Mouse (Mus musculus): ENCODE data around the gene Gca.
A peak's percentile ranks its signal among the peaks of the same experiment; 100 is the strongest.

Gene Gca

DNA sequence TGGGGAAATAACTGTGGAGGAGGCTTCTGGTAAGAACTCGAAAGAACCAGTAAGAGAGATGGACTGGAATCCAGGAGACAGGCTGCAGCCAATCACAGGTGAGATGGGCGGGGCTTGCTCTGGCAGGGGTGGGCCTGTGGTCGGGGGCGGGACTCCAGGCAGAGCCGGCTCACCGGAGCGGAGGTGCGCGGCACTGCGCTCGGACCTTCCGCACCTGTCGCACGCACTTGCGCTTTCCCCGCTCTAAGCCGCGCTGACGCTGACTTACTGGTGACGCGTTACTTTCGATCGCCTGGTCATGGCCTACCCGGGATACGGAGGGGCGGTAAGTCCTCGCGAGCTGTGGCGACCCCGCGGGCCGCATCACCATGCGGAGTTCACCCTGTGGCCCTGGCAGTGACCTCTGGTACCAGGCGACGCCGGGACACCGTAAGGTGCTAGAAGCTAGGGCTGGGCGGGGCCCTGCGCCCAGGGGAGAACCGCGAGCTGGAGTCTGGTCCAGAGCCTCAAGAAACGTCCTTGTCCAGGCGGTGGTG, at the start of gene Gca:
TSS of gene Gca (plus strand) at position 151 of the 536 bp plus-strand sequence.
- peak; percentile 77 to 88 for DNase-seq (ENCODE audit: low spot score in 2 of 2)

DNA sequence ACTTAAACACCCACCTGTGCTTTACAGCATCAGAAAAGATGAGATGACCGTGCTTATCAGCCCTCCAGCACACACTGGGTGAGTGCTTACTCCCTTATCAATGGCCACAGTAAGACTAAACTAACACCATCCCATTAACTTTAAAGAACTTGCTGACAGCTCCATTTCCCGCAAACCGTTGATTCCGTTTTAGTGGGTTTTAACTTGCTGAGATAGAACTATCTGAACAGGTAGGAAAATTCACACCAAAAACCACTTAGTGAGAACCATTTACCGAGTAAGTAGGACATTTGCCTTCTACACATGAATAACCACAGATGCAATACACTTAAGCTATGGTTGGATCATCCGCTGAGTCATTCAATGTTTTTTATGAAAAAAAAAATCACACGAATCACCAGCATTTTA, 45.1 kb upstream of the Gca start:
- peak in 1 of 2 experiments; percentile 53 for DNase-seq (ENCODE audit: low spot score in 2 of 2)

DNA sequence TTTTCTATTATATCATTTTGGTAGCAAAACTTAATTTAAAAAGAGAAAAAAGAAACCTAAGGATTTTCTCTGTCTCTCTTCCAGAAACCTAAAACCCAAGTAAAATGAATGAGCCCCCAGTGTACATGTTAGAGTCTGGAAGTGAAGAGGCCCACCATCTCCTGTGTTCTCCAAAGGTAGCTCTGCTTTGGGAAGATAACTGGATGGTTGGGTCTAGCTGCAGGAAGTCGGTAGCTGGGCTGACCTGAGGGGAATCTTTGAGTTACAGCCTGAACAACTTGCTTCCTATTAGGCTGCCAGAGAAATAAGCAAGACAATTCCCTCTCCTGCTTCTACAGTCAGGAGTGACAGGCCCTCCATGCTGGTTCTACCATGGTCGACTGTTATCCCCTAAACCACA, 44.4 kb upstream of the Gca start:
- no peak for DNase-seq (ENCODE audit: low spot score in 2 of 2)

DNA sequence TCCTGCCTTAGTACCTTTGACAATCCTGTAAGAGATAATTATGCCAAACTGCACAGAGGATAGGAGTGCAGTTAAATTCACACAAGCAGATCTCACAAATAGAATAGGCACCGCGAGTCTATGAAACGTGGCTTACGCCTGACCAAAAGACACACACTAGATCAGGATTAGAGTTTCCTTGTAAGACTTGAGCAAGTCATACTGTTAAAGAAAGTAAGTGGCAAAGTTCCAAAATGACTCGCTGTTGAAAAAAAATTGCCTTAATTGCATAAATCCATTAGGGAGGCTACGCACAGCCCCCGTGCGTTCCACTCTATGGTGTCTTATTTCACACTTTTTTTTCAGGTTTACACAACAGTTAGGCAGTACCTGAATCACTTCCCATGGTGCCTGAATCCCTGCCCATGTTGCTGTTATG, 41.1 kb upstream of the Gca start:
- DNase-seq (ENCODE audit: low spot score in 2 of 2) = no peak

GRCm38 (mm10) chr2:62627728-62628127, 36.4 kb upstream of the Gca start:
- DNase-seq (ENCODE audit: low spot score in 2 of 2) = no peak

- no peak for DNase-seq (ENCODE audit: low spot score in 2 of 2)
These were observed 35.7 kb upstream of the Gca start for GRCm38 (mm10) chr2:62628356-62628755.

DNA sequence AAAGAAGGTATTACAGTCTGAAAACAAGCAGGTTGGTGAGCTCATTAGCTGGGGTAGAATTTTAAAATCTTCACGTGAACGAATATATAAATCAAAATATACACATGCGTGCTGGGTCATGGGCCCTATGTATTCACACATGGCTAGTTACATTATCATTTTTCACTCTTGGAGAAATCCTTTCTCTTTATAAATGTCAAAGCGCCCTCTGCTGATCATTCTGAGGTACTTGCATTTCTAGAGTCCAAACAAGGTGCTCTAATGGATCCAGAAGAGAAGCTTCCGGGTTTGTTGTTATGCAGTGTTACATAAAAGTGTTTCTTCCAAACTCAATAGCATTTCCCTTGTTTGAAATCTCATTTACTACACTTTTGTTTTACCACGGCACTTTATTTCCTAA, 33.6 kb upstream of the Gca start:
- DNase-seq (ENCODE audit: low spot score in 2 of 2) = peak in 1 of 2 experiments; percentile 22

- no peak for DNase-seq (ENCODE audit: low spot score in 2 of 2)
These were observed 24.2 kb upstream of the Gca start for GRCm38 (mm10) chr2:62639869-62640268.

- DNase-seq (ENCODE audit: low spot score in 2 of 2) = peak; percentile 64 to 84
These were observed 20.4 kb upstream of the Gca start for GRCm38 (mm10) chr2:62643405-62644305.

- DNase-seq (ENCODE audit: low spot score in 2 of 2) = no peak
These were observed 19.2 kb upstream of the Gca start for GRCm38 (mm10) chr2:62644891-62645290.

DNA sequence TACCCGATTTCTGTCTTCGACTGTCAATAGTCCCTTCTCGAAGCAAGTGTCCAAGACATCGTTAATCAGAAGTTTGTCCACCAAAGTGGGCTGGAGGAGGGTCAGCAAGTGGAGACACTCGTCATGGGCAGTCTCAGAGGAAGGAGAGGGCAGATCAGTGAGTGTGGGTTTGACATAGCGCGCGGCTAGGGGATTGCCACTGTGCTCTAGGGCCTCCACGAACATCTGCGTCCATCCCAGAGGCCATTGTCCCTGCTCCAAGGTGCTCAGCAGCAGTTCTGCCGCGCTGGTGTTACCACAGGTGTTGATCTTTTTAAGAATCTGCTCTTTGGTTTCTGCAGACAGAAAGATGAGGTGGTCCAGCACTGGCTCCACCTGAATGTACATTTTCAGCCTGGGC, 18.6 kb upstream of the Gca start:
- DNase-seq (ENCODE audit: low spot score in 2 of 2) = peak; percentile 16 to 71

DNA sequence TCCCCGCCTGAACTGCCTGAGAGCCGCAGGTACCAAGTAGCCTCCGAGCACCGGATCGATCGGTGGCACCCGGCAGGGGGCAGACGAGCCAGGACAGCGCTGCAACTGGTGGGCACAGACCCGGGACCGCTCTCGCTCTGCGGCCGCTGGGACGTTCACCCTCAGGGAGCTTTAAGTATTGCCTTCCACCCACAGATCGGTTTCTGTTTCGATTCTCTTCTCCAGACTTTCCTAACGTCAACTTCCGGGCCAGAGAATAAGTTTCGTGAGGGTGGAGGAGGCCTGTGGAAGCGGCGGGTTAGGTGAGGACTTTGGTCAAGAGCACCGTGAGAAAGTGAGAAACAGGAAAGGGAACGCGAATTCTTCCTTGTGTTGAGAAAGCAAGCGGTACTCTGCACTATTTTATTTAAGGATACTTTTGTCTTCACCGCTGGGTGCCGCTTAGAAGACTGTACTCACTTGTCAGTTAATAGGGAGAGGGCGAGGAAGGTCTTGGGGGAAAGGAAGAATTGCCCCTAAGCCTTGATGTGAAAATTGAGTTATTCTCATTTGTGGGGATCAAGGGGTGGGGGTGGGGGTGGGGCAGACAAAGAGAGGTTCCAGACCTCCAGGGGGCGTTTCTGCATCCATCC, 18.0 kb upstream of the Gca start, which contains the start of gene Ifih1:
TSS of gene Ifih1 (minus strand) at position 242 of the 632 bp plus-strand sequence.
- peak; percentile 75 to 87 for DNase-seq (ENCODE audit: low spot score in 2 of 2)

GRCm38 (mm10) chr2:62646671-62647289, 17.3 kb upstream of the Gca start:
- no peak for DNase-seq (ENCODE audit: low spot score in 2 of 2)

DNA sequence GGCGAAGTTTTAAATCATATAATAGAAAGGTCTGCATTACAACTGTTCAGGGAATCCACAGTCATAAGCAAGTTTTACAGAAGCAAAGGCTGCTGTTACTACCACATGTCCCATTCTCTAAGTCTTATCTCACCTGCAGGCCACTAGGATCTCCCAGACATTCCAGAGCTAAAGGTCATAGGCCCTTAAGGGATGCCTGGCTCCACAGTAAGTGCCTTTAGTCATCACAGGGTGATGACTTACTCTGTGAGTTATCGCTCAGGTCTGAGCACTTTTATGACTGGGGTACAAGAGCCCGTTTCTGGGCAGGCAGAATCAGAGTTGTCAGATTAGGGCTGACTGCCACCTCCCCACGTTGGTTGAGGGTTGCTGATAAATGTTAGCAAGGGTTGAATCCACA, 12.2 kb upstream of the Gca start:
- DNase-seq (ENCODE audit: low spot score in 2 of 2) = no peak

DNA sequence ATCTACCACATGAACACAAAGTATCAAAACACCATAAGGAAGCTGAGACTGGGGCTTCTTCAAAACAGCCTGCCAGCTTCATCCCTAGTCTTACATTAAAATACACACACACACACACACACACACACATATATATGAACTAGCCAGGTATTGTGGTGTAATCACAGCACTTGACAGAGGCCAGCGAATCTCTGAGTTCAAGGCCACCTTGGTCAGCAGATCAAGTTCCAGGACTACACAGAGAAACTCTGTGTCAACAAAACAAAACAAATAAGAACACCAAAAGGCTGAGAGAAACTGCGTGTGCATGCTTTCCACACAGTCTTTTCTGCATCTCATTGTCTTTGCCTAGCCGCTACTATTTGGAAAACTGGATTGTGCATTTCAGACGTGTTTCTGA, 11.6 kb upstream of the Gca start:
- DNase-seq (ENCODE audit: low spot score in 2 of 2) = no peak

GRCm38 (mm10) chr2:62654519-62655338, 9.4 kb upstream of the Gca start:
- peak in 1 of 2 experiments; percentile 39 for DNase-seq (ENCODE audit: low spot score in 2 of 2)

GRCm38 (mm10) chr2:62656072-62656471, 8.0 kb upstream of the Gca start:
- no peak for DNase-seq (ENCODE audit: low spot score in 2 of 2)

GRCm38 (mm10) chr2:62660565-62660964, 3.5 kb upstream of the Gca start:
- no peak for DNase-seq (ENCODE audit: low spot score in 2 of 2)

DNA sequence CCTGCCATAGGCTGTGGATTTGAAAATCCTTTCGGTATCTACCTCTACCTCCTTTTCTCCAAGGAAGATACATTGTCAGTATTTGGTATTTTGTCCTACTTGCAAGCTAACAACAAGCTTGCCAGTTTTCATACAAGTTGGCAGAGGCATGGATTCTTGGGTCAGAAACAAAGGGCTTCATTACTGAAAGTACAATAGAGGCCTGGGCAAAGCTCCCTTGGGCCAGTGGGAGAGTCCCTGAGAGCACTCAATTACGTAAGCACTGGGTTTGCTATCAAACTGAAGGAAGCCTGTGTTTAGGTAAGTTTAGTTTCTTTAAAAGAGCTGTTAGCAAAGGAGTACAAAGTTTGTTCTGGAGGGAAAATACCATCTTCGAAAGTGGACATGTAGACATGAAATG, 1.5 kb upstream of the Gca start:
- DNase-seq (ENCODE audit: low spot score in 2 of 2) = no peak

DNA sequence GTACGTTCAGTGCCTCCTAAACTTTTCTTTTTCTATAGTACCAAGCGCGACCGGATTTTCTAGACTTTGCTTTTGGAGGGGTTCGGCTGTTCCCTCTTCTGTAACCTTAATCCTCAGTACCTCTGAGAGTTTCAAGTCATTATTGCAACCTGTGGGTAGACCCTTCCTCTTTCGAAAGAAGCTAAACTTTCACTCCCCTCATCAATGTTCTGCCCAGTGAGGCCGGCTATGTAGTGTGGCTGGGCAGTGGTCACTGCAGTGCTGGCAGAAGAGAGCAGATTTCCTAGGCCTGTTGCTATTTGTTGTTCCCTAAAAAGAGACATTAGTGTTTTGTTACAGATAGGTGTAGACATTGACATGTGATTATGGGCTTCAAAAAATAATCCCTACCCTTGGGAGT, 754 bp downstream of the Gca start:
- no peak for DNase-seq (ENCODE audit: low spot score in 2 of 2)

DNA sequence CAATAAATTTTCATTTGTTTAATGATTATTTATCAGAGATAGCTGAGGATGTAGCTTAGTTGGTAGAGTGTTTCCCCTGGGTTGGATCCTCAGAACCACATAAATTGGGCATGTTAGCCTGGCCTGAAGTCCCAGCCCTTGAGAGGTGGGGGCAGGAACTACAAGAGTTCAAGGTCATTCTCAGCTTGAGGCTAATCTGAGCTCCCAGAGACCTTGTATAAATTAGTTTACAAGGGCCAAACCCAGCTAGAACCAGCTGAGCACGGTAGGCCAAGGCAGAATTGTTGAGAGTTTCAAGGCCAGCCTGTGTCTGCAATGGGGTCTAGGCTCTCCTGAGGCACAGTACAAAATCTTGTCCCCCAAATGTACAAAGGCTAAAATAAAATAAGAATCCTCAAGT, 1.5 kb downstream of the Gca start:
- DNase-seq (ENCODE audit: low spot score in 2 of 2) = no peak
